Mouse (Mus musculus) regulatory T cell (primary cell): ENCODE measurements around the gene Pde4a.

Experiments used
- in situ Hi-C: fragments of 300-600 bp; cut with MboI, MseI; formaldehyde crosslinking; loops from one replicate; pipeline ENCODE4 v1.15.1; 2025; ENCODE audit warnings: high pct_unique_total_duplicates

Gene Pde4a

DNA sequence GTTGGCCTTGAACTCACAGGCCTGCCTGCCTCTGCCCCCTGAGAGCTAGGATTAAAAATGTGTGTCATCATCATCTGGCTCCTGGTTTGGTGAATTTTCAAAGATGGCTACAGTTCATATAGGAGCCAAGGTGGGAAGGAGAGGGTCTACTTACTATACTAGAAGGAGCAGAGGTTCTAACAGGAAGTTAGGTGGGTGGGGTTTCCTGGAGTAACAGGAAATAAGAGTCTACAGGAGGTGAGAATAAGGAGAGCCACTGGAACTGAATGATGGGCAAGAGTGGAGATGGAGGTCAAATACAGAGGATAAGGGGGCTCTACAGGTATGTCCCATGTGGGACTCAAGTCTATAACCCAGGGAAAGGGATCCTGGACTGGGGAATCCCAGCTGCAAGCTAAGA is 17.1 kb upstream of the Pde4a start:
- in situ Hi-C loops: loop anchor here (5.0 kb wide), 1 partner anchor 116 kb away; the partner anchor contains the start of gene Icam5

DNA sequence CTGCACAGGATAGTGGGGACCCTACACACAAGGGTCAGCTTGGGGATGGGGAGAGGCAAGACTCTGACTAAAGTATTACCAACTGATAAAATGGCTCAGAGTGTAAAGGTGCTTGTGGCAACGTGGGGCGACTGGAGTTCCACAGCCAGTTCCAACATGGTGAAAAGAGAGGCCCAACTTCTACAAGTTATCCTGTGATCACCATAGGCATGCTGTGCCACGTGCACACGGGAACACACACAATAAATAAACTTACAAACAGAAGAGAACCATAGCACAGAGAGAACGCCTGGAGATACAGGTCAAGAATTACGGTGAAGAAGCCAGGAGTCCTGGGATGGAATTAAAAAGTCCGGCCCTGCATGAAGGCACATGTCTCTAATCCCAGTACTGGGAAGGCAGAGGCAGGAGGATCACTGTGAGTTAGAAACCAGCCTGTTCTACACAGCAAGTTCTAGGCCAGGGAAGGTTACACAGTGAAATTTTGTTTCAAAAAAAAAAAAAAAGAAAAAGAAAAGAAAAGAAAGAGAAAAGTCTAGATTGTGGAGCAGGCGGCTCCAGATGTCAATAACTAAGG is 16.3 kb upstream of the Pde4a start:
- in situ Hi-C loops: loop anchor here (5.0 kb wide), 1 partner anchor 117 kb away; the partner anchor contains the start of gene Icam5

DNA sequence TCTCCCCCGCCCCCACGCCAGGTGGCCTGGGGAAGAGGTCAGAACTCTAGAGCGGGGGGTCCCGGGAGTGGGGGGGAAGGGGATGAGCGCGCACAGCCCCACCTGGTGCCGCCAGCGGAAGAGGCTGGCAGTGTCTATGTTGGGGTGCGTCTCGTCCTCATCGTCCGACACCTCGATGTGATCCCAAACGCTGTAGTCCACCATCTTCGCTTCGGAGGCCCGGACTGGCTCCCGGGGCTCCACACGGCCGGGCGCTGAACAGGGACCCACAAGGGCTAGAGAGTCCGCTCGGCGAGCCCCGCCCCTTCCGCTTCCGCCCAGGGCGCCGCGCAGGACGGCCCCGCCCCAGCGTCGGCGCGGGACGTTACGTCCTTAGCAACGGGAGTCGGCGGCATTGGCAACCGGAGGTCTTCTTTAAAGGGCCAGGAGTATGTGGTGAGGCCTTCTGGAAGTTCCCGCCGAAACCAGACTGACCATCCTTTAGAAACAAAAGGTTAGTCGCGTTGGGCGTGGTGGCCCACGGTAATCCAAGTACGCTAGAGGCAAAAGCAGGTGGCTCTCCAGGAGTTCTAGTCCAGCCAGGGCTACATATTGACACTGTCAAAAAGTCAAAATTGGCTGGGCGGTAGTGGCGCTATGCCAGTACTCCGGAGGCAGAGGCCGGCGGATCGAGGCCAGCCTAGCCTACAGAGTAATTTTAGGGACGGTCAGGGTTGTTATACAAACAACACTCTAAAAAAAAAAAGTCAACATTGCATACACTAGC is 15.7 kb upstream of the Pde4a start, which contains the start of gene Cdc37:
Gene Cdc37 (minus strand): TSS at position 329 of the 766 bp plus-strand sequence.
- in situ Hi-C loops: loop anchor here (5.0 kb wide), 1 partner anchor 118 kb away; the partner anchor contains the start of gene Icam5

DNA sequence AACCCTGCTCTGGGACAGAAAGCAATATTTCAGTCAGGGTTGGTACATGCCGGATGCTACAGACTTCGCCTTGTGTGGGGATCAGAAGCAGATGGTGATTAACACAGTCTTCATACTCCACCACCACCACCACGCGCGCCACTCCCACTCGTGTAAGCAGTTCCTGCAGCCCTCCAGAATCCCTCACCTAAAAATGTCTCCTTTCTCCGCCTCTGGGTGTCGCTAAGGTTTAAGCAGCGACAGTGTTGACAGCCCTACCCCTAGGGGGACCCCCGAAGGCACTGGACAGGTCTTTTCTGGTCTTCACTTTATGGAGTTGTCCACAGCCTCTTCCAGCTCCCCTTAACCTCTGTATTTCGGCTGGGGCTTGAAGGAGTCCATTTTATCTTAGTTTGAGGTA is 12.8 kb upstream of the Pde4a start:
- in situ Hi-C loops: no loop called here

DNA sequence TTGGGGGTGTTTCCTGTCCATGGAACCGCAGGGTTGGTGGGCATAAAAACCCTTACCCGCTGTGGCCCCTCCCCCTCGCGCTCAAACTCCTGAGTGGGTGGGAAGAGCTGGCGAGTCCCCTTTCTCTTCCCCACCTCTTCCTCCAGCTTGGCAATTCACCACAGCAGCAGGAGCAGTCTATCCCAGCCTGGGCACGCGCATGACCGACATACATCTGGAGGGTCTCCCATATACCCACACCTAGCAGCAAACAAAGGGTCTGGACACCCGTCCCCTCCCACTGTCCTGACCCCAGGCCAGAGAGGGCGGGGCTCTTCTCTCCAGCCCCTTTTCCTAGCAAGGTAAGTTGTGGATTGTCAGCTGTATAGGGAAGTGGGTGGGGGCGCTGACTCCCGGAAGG is 12.2 kb upstream of the Pde4a start:
- in situ Hi-C loops: no loop called here

DNA sequence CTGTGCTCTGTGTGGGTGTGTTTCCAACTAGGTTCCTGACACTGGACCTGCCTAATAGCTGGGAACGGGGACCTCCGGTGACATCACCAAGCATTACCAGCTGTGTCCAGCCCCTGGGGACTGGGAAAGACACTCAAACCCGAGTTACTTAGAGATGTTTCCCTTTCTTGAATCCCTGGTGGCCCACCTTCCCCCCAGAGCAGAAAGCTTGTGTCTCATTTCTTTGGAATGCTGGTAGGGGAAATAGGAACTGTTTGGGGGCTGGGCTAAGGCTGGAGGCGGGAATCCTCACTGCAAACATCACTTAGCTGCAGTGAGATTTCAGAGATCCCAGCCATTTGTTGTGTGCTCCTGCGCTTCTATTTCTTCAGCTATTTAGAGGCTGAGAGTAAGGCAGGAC is 11.7 kb upstream of the Pde4a start:
- in situ Hi-C loops: no loop called here

DNA sequence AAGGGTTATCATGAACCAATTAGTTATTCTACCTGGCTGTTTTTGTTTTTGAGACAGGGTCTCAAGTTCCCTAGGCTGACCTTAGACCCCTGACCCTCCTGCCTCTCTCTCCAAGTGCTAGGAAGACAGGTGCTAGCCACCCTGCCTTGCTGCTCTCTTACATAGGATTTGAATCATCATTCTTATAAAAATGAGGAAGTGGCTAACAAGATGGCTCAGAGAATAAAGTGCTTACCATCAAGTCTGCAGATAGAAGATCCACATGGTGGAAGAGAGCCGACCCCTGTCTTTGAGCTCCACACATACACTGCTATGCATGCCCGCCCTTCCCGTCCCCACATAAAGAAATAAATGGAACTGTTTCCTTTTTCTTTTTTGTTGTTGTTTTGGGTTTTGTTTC is 10.7 kb upstream of the Pde4a start:
- in situ Hi-C loops: no loop called here

DNA sequence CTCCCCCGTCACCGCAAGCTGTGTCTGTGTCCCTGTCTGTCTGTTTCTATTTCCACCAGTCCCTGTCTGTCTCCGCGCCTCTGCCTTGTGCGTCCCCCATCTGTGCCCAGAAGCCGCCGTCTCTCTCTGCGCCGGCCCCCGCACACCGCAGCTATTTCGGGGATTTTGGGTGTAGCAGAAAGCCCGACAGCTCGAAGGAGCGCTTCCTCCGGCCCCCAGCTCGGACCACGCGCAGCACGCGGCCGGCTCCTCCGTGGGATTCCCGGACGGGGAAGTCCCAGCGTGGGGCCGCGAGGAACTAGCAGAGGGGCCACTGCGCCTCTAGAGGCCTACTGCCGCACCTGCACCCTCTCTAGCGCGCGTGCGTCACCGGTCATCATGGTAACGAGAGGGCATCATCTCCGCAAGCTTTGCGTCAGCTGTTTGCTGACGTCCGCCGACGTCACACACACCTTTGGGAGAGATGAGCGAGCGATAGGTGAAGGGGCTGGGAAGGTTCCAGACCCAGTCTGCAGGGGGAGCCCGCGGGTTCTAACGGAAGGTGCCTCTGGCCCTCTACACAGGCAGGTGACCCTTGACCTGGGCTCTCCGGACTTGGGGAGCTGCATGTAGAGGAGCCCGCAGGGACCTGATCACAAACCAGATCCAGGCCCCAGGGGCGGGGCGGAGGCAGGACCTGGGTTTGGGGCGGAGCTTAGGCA is 4.2 kb upstream of the Pde4a start:
- in situ Hi-C loops: no loop called here

DNA sequence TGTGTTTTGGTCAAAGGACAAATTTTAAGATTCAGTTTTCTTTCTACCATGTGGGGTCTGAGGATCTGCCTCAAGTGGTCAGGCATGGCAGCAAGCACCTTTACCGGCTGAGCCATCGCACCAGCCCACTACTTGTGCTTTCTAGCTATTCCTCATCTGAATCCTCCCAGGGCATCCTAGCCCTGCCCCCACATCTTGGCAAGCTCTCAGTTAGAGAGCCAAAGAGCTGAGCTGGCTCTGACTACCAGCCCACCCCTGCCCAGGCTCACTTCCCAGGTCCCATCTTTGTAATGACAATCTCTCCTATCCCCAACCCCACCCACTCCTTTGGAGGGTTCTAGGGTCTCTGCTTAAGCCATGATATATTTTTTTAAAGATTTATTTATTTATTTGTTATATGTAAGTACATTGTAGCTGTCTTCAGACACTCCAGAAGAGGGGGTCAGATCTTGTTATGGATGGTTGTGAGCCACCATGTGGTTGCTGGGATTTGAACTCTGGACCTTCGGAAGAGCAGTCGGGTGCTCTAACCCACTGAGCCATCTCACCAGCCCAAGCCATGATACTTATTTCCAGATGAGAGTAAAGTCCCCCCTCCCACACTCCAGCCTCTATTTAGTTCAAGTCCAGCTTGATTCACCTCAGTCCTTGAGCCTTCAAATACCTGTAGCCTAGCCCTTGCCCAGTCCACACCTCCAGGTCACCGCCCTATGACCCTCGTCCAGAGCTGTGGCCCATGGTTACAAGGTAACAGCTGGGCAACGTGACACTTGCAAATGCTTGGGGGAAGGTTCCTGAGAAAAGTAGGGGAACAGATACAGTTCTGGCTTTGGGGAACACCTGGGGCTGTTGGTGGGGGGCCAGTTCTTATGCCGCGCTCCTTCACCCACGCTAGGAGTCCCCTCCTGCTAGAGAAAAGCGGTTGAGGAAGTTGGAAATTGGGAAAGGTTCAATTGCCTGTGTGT is 2.1 kb upstream of the Pde4a start:
- in situ Hi-C loops: no loop called here

DNA sequence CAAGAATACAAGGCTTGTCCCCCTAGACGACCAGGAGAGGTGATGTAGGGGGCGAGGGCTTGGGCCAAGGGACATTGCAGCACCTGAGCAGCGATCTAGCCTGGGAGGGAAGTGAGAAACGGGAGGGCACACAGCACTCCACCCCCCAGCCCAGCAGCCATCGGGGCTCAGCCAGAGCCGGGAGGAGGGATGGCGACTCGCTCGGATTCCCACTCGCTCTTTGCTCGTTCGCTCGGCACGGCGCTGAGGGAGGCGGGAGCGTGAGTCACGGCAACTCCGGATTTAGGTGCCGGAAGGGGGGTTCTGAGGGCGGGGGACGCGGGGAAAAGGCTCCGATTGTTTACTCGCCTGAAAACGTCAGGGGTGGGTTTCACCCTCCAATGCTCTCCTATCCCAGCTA is 1.4 kb upstream of the Pde4a start:
- in situ Hi-C loops: no loop called here

DNA sequence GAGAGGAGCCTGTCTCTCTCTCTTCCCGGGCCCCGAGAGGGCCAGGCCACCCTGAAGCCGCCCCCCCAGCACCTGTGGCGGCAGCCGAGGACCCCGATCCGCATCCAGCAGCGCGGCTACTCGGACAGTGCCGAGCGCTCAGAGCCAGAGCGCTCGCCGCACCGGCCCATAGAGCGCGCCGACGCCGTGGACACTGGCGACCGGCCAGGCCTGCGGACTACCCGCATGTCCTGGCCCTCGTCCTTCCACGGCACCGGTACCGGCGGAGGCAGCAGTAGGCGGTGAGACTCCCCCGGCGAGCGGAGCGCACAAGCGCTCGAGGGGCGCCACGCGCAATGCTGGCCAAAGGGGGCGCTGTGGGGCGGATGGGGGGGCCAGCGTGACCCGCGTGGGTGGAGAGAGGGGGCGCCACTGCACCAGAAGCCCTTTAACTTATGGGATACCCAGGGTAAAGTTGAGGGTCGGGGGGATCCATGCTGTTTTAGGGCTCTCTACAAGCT is 488 bp downstream of the Pde4a start:
- in situ Hi-C loops: no loop called here

DNA sequence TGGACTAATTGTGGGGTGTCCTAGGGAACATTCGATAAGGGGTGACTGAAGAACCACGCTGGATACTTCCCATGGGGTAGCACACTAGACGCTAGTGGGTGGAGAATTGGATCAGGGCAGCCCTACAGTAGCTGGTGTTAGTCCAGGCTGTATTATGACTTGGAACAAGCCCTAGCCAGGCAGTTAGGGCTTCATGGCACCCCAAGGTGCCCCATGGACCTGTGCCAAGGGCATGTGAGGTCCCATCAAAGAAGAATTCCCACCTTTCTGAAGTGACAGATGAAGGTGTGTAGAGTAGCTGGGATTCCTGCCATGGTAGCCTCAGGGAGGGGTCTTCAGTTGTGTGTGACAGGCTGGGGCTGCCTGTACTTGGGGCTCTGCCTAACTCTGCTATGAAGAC is 1.0 kb downstream of the Pde4a start:
- in situ Hi-C loops: no loop called here

DNA sequence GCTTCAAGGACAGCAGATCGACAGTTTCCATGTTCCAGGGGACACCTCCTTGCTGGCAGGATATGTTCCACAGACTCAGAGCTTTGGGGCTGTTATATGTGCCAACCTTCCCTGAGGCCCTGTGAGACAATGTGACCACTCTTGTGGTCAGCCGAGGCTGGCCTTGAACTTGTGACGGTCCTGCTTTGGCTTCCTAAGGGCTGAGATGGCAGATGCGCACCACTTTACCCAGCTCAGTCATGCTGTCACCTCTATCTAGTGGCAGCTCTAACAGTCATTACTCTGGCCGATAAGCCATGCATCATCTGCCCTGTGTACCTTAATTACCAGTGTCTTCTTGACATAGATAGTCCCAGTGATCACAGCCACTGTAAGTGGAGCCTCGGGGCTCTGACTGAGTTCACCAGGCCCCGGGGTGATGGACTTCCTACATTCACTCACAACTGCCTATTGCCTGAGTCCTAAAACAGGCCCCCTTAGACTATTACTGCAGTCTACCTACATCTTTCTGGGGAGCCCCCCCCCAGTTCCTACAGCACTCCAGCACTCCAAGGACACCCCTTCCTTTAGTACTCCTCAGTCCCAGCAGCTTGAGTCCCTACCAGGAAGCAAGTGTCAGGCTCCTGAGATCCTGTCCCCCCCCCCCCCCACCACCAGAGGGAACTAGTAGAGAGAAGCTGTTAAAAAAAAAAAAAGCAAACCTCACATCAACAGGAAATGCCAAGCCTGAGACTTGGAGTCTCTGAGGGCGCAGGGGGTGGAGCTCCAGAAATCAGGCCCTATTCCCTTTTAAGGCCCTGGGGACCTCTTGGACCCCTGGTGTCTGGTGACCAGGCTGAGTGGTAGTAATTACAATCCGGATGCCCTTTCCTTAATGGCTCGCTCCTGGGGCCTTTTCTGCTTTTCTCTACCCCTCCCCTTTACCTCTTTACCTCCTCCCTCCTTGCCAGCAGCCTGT is 1.9 kb downstream of the Pde4a start:
- in situ Hi-C loops: no loop called here

DNA sequence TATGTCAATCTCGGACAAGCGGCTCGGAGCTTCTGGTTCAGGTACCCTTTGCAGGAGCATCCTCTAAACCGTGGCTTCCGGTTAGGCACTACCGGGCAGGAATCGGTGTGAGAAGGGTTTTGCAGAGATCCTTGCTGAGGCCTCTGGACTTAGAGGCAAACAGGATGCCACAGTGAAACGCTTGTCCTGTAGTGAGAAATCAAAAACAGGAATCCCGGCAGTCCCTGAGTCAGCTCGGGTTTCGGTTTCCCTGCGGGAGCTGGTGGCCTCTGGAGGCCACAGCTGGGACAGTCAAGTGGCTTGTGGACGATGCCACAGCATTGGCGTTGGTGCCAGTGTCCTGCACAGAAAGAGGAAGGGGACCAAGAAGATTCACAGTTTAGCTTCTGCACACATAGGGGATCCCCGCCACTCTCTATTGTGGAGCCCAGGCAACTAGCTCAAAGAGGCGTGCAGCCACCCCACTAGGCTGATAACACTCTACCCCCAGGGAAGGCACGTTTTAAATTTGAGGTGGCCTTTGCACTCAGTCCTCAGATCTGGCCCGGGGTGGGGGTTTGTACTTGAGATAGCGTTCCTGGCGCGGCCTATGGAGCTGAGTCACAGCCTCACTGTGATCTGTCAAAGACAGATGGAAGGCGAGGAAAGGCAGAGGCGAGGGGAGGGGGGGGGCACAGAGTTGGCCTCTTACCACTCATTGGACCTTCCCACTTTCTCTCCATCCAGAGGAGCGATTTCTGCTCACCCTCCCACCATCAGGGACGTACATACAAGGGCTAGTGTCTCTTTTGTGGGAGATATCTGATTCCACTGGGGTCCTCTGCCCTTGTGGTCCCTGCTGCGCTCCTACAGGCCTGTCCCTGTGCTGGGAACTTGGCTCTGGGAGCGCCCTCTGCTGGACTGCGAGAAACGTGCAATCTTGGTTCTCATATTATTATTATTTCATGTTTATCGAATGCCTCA is 2.9 kb downstream of the Pde4a start:
- in situ Hi-C loops: no loop called here

DNA sequence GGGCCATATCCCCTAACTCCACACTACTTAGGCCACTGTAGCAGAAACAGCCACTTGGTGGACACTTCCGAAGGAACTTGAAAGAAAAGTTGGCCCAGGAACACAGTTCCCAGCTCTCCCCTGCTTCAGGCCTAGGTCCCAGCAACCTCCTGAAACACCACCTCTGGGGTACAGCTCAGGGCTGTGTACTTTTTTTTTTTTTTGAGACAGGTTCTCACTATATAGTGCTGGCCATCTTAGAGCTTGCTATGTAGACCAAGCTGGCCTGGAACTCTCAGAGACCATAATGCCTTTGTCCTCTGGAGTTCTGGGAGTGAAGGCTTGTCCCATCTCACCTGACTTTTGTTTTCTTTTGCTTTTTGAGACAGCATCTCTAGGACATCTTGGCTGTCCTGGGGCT is 3.6 kb downstream of the Pde4a start:
- in situ Hi-C loops: no loop called here

DNA sequence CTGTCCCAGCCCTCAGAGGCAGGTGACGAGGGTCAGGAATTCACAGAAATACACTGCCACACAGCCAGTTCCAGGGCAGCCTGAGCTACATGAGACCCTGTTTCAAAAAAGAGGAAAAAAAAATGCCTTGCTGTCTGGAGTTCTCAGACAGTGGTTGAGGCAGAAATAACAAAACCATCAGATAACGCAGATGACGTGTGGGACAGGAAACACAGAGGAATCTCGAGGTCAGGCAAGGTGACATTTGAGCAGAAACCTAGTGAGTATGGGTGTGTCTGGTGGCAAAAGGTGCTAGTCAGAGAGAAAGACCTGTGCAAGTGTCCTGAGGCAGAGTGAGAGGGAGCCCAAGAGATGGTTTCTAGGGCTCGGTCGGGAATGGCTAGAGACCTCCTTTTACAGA is 6.8 kb downstream of the Pde4a start:
- in situ Hi-C loops: no loop called here

DNA sequence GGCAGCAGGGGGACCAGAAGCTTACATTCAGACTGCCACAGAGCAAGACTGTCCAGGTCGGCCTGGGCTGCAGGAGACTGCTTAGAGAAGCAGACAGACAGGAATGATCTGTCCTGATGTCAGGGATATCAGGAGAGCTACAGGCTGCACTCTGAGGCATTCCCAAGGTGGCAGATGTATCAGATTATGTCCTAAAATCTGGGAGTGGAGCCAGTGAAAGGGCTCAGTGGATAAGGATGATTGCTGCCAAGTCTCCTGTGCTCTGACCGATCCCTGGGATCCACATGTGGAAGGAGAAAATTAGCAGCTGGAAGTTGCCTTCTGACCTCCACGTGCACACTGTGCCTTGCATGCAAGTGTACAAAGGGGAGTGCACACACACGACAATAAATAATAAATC is 14.9 kb downstream of the Pde4a start:
- in situ Hi-C loops: no loop called here

DNA sequence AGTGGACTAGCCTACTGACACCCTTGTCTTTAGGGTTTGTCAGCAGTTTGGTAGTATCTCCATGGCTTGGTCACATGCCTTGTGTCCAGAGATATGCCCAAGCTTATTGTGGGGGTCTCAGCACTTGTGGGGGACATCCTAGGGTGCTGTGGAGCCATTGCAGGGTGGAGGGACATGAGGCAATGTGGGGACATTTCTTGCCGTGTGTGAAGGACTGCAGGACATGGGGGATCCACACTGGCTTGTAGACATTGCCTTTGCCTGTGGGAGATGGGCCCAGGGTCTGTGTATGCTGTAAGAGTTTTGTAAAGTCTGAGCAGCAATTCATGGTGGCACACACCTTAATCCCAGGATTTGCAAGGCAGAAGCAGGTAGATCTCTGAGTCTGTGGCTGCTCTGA is 15.3 kb downstream of the Pde4a start:
- in situ Hi-C loops: no loop called here
